Mouse (Mus musculus) megakaryocyte-erythroid progenitor cell, adult 5-6 weeks (primary cell): ENCODE results near the gene Nell2. TPM values are rescaled to one million over a fixed set of nuclear protein-coding genes. Genes with fewer than 3 reads are reported as not detected.
"Not testable (repeated sequence)": the region's sequence is repeated elsewhere in the genome, so short reads cannot be mapped to it uniquely, and the experiment has no call there.

Experiments used
- ATAC-seq: replicated peaks from 2 replicates; pipeline ENCODE4 v1.8.0; 2016; ENCODE audit warnings: mild to moderate bottlenecking, inconsistent platforms; ENCODE audit not compliant: severe bottlenecking, poor library complexity, low FRiP score, low TSS enrichment
- total RNA-seq, 2 experiments: library from RNA; stranded (forward) in 1 of 2; stranded (reverse) in 1 of 2; fragments of 200-1000, 215-1000 nt in 1 of 2; fragments of >200 nt in 1 of 2; fragmentation: Nextera tagmentation in 1 of 2; gene quantifications; 2 replicates each; pipeline ENCODE4 v1.2.3; 2014 to 2017

Gene Nell2
- total RNA-seq, 2 experiments from 2014 or later = not detected

DNA sequence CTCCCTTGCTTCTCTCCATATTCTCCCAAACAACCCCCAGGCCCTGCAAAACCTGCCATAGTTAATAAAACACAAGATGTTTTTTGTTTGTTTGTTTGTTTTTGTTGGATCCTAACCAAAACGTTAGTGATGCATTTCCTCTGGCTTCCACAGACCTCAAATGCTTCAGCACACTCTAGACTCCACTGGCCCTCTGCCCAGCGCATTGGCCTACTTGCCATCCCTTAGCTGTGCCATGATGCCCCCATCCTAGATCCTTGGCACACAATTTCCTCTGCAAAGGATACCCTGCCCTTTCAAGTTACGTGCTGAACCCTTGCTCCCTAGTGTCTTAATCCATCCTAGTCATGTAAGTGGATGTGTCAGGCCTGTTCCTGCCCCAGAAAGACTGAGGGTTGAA, 255.1 kb downstream of the Nell2 start:
- no peak for ATAC-seq

DNA sequence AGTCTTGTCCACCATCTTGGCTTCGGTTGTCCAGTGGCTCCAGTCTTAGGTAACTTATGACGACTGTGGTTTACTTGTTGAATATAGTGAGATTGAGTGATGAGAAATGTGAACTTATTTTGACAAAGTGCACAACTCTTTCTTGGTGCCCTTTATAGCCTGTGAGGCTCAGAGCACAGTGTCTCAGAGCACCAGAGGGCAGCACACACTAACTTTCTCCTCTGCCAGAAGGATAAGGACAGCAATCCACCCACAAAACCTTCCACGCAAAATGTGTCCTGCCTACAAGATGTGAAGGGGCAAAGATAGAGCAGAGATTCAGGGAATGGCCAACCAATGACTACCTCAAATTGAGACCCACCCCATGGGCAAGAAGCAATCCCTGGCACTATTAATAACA, 256.2 kb downstream of the Nell2 start:
- no peak for ATAC-seq

DNA sequence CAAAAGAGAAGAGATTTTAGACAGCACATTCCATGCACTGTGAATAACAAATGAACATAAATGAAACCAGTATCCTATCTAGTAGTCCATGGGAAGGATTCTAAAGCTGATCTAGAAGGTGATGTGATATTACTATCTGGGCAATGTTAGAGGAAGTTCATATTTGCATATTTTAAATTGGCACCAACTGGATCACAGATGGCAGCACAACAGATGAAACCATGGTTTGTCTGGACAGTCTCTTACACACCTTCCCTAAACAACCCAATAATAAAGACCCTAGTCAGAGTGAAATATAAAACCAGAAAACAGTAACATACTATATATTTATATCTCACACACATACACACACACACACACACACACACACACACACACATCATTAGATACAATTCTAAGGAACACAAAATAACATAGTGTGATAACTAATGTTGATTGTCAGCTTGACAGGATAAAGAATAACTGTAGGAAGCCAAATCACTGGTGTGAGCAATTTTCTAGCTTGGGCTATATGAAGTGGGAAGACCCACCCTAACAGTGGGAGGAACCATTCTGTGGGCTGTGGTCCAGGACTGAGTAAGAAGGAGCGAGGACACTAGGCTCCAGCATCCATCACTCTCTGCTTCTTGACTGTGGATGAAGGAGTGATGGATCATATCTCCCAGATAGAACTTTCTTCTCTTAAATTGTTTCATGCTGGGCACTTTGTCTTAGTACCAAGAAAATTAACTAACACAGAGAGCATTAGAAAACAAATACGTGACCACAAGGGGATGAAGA, 268.5 kb downstream of the Nell2 start:
- ATAC-seq = no peak

- ATAC-seq = no peak
Measured at GRCm38 (mm10) chr15:95257131-95257530, 271.2 kb downstream of the Nell2 start.

- no peak for ATAC-seq
Measured at GRCm38 (mm10) chr15:95245516-95245915, 282.8 kb downstream of the Nell2 start.

DNA sequence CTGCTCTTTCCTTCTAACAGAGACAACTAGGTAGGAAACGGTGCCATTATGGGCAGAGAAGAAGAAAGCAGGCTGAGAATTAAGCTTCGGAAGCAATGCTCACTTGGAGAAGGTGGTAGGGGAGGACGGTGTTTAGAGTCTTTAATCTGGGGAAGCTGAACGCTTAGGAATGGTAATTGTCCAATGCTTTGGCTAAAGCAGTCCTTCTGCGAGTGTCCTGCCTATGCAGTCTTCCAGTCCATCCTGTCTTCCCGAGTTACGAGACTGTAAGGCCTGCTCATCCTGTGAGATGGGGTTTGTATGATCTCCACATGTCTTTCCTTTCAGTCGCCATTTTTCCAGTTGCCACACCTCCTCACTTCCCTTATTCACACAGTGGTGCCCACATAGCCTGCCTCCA, 284.5 kb downstream of the Nell2 start:
- ATAC-seq = no peak

DNA sequence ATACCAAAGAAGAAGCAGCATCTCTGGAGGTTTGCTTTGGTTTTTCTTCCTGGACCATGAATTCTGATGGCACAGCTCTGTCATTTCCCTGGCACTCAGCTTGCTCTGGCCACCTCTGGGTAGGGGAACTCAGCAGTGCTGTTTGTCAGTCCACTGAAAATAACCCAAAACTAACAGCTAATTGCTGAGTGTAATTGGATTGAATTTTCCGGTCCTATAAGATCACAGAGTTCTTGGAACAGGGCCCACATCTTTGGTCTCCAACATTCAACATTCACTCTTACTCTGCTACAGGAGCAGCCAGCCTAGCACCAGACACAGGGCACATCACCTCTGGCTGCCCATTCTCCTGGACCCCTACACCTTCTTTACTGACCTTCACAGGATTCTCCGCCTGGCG, 287.2 kb downstream of the Nell2 start:
- no peak for ATAC-seq

- ATAC-seq = not testable (repeated sequence)
Measured at GRCm38 (mm10) chr15:95237021-95237420, 291.3 kb downstream of the Nell2 start.

DNA sequence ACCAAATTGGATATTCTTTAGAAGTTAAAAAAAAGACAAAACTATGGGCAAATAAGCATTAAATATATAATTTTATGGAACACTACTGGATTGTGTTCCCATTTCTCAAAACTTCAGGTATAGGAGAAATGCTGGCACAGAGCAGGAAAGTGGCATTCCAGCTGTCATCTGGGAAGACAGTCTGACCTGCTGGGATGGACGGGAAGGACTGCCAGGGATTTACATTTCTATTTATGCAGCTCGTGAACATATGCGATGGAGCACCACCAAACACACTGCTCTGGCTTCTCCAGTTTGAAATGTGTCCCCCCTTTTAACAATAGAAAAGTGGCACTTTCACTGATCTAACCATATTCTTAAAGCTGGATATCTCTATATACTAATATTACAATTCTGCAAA, 291.9 kb downstream of the Nell2 start:
- ATAC-seq = no peak

DNA sequence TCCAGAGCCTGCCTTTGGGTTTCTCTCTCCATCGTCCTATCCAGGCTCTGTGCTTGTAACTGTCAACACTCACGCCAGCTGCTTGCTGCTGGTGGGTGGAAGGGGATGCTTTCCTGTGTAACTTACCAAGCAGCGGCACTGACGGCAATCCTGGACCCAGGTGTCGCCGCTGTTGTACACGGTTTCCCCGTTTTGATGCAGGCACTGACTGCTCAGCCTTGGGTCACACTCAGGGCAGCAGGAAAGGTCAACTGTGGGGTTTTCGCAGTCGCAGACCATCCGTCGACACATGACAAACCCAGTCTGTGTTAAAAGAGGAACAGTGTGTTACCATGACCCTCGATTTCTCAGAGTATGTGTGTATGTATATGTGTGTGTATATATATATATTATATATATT, 297.2 kb downstream of the Nell2 start:
- no peak for ATAC-seq

DNA sequence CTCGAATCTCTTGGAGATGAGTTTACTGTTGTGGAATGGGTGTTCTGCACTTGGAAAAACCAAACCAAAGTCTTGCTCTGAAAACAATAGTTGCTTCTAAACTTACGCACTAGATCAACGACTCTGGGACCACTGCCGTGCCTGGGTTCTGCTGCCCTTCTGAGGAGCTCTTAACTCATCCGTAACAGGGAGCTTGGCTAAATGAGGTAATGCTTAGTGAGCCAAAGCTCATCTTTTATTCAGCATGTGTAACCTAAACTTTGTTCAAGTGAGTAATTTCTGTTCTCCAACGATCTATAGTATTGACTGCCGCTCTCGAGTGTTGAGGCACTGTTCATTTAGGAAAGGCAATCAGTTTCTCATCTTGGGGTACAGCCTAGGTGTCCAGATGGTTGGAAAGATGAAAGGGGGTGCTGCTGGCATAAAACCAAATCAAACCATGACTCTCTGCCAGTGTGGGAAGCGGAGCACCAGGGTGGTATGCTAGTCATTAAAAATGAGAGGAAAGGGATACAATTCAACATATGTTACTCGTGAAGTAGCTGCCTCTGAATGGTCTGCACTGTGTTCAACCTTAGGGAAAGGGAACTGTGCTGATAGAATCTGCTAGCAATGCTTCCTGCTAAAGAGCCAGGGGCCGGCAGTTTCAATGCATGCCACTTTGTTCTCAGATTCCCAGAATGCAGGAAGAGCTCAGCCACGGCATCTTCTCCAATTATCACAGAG, 311.6 kb downstream of the Nell2 start:
- ATAC-seq = no peak

DNA sequence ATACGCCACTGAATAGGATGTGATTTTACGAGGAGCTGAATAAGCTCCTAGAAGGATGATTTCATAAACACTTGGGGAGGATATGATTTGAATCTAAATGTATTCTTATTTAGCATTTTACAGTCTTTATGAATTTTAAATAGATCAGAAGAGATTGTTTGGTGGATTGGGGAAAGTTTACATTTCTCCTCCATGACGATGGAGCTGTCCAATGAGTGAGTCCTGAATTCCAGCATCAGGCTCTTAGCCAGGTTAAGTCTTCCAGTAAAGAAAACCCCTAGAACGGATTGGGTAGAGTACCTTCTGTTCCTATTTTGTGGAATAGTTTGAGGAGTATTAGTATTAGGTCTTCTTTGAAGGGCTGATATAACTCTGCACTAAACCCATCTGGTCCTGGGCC, 317.8 kb downstream of the Nell2 start:
- no peak for ATAC-seq

DNA sequence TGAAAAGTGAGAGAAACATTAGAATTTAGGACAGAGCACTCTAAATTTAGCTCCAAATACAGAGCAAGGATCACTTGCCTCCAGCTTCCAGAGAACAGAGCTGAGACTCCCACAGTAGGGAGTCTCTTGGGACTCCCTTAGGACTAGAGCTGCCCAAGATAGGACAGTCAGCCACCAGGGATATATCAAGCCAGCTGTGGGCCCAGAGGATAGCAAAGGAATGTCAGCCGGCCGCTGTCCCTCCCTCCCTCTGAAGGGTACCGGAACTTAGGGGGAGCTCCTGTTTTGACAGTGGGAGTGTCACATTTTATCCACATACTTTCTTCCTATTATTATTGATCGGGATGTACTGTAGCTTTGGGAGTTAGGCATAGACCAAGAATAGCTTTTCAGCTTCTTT, 319.2 kb downstream of the Nell2 start:
- no peak for ATAC-seq

DNA sequence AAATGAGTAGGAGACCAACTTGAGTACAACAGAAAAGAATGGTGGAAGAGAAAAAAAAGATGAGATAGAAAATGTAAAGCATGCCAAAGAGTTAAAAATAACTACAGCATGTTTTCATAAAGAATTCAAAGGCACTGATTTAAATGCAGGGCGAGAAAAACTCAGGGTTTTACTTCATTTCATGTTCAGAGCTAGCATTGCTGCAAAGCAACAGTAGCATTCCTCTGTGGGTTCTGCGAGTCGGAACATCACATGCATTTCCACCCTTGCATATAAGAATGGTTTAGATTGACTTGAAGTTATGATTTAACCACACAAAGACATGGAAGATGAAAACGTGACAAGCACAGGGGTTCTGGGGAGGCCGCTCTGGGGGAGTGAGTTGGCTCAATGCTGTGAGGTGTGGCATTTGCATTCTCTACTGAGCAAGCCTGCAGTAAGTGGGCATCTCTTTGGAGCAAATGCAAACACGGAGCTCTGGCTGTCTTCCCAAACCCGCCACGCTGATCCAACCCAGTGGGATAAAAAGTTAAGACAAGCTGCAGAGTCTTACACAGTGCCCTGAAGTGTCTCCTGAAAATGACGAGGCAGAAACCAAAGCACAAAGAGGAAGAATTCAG, 334.6 kb downstream of the Nell2 start:
- ATAC-seq = no peak

GRCm38 (mm10) chr15:95192951-95193350, 335.4 kb downstream of the Nell2 start:
- ATAC-seq = no peak

GRCm38 (mm10) chr15:95186226-95186625, 342.1 kb downstream of the Nell2 start:
- ATAC-seq = no peak

DNA sequence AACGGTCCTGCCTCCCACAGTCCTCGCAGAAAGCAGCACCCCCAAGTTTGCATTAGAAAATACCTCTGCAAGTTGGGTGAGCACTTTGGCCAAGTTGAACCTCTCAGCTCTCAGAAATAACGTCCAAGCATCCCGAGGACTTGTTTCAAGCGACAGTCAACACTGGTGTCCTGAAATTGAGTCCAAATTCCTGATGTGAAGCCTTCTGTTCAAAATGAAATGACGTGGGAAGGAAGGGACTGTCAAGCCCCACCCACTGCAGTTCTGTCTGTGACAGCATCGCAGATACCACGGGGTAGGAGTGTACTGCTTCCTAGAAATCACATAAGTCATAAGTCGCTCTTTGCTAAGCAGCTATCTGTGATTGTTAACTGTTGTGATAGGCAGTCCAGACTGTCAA, 342.9 kb downstream of the Nell2 start:
- no peak for ATAC-seq

- ATAC-seq = no peak
Measured at GRCm38 (mm10) chr15:95183450-95183849, 344.9 kb downstream of the Nell2 start.

DNA sequence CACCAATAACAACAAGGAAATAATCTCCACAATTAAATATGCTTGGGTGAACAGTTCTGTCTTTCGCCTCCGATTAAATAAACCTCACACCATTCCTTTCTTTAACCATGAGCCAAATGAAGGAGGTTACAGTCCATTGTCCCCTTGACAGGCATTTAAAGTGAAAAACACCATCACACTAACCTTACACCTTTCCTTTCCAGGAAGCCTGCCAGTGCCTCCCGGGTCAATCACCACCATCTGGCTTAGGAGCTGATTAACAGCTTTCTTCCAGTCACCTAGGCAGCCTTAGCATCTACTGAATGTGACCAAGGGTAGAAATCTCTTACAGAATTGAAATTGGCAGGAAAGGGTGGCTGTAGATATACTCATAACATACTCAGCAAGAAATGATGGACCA, 371.5 kb downstream of the Nell2 start:
- ATAC-seq = no peak

GRCm38 (mm10) chr15:95145118-95145517, 383.2 kb downstream of the Nell2 start:
- ATAC-seq = no peak

DNA sequence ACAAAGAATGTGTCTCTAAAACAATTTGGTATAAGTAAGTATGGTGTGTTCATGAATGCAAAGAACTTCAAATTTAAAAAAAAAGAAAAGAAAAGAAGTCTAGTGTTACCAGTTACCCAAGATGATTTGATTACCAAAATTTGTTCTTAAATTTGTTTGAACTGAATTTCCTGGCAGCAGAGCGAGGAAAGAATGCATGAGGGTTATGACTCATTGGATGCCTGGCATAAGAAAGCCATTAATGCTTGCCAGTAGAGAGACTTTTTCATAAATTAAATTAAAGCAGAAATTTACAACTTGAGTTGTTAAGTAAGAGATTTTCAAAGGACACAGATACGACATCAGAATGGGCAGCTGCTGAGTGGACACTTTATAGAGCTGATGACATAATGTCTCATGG, 384.2 kb downstream of the Nell2 start:
- no peak for ATAC-seq
